Mouse (Mus musculus): ENCODE results near the gene Atxn7l1. TPM values are rescaled to one million over a fixed set of nuclear protein-coding genes. Genes with fewer than 3 reads are reported as not detected.

The Atxn7l1 gene
- polyA plus RNA-seq, 1 experiment: 23.7 TPM

DNA sequence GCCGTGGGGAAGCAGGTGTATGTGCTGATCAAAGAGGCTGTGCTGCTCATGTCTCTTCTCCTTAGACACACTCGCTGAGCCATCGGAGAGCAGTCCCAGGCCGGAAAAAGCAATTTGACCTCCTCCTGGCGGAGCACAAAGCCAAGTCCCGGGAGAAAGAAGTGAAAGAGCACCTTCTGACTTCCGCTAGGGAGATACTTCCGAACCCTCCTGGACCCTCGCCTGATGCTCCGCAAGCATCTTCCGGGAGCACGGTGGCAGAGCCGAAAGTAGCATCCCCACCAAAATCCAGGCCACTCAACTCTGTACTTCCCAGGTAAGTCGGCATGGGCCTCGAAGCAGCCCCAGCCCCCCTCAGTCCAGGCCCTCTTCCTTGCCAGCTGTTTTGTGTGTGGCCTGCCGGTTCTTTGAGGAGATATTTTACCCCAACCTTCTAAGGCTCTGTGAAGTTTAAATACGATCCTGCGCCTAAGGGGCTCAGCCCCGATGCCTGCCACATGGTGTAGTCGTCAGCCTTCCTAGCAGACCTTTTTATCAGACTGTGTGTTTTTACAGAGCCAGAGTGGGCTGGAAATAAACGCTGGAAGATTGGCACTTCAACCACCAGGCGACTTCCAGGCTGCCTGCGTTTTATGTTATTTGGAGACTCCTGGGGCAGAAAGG is 198.4 kb downstream of the Atxn7l1 start:
- Histone ChIP-seq H3K4me1 (ENCODE audit: control insufficient read depth, insufficient read depth, low read length) (no peaks in the 10 kb centered on the region; the same call in 1 of the 2 replicates), H3K4me3 (ENCODE audit: insufficient read depth, low read depth, low read length) (no peak overlapping the region), H3K27me3 (replicated peaks; ENCODE audit: control insufficient read depth, insufficient read depth, low read length) (no peaks in the 10 kb centered on the region), H3K27ac (ENCODE audit: insufficient read depth, low read depth, low read length) (no peak overlapping the region), H3K36me3 (ENCODE audit: control insufficient read depth, insufficient read depth, low read length) (peaks cover 2% of the 10 kb centered on the region; the same call in 1 of the 2 replicates)
- TF ChIP-seq POLR2A (IDR thresholded peaks at IDR 0.05; ENCODE audit: low read depth, low read length): no peak
- no peak for TF ChIP-seq CTCF (conservative IDR thresholded peaks at IDR 0.05; ENCODE audit: insufficient read depth, insufficient read length, low read depth, low read length)
- DNase-seq: no peak
- WGBS: 72% methylated on average over 23 of the region's 23 CpGs

DNA sequence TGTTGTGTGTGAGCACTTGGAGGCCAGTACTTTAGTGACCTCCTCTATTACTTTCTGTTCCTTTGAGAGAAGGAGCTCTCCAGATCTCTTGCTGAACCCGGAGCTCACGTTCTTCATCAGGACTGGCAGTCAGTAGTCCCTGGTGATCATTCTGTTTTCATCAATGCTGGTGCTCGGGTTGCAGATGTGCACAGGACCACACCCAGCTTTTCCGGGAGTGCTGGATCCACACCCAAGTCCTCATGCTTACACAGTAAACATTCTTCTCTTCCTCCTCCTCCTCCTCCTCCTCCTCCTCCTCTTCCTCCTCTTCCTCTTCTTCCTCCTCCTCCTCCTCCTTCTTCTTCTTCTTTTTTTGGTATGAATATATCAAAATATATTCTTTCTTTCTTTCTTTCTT is 205.2 kb downstream of the Atxn7l1 start:
- TF ChIP-seq CTCF (conservative IDR thresholded peaks at IDR 0.05; ENCODE audit: insufficient read depth, insufficient read length, low read depth, low read length) (no peak), POLR2A (IDR thresholded peaks at IDR 0.05; ENCODE audit: low read depth, low read length) (no peak)
- 80% methylated on average over 4 of the region's 4 CpGs for WGBS
- H3K36me3 ChIP-seq (ENCODE audit: control insufficient read depth, insufficient read depth, low read length): no peaks in the 10 kb centered on the region; the same call in 1 of the 2 replicates
- no peaks in the 10 kb centered on the region; the same call in 1 of the 2 replicates for H3K4me1 ChIP-seq (ENCODE audit: control insufficient read depth, insufficient read depth, low read length)
- no peak overlapping the region for H3K27ac ChIP-seq (ENCODE audit: insufficient read depth, low read depth, low read length)
- DNase-seq: no peak
- H3K27me3 ChIP-seq (replicated peaks; ENCODE audit: control insufficient read depth, insufficient read depth, low read length): no peaks in the 10 kb centered on the region
- no peak overlapping the region for H3K4me3 ChIP-seq (ENCODE audit: insufficient read depth, low read depth, low read length)

GRCm38 (mm10) chr12:33358345-33358744 is 210.9 kb downstream of the Atxn7l1 start:
- H3K27ac ChIP-seq (ENCODE audit: insufficient read depth, low read depth, low read length): no peak overlapping the region
- no peaks in the 10 kb centered on the region for H3K36me3 ChIP-seq (ENCODE audit: control insufficient read depth, insufficient read depth, low read length)
- TF ChIP-seq POLR2A (IDR thresholded peaks at IDR 0.05; ENCODE audit: low read depth, low read length) (no peak), CTCF (conservative IDR thresholded peaks at IDR 0.05; ENCODE audit: insufficient read depth, insufficient read length, low read depth, low read length) (no peak)
- H3K4me3 ChIP-seq (ENCODE audit: insufficient read depth, low read depth, low read length): no peak overlapping the region
- 75% methylated on average over 10 of the region's 10 CpGs for WGBS
- no peak for DNase-seq
- no peaks in the 10 kb centered on the region for H3K27me3 ChIP-seq (replicated peaks; ENCODE audit: control insufficient read depth, insufficient read depth, low read length)
- H3K4me1 ChIP-seq (ENCODE audit: control insufficient read depth, insufficient read depth, low read length): no peaks in the 10 kb centered on the region

- no peaks in the 10 kb centered on the region for H3K36me3 ChIP-seq (ENCODE audit: control insufficient read depth, insufficient read depth, low read length)
- no peak for DNase-seq
- no peaks in the 10 kb centered on the region for H3K4me1 ChIP-seq (ENCODE audit: control insufficient read depth, insufficient read depth, low read length)
- TF ChIP-seq POLR2A (IDR thresholded peaks at IDR 0.05; ENCODE audit: low read depth, low read length) (no peak), CTCF (conservative IDR thresholded peaks at IDR 0.05; ENCODE audit: insufficient read depth, insufficient read length, low read depth, low read length) (no peak)
- H3K27me3 ChIP-seq (replicated peaks; ENCODE audit: control insufficient read depth, insufficient read depth, low read length): no peaks in the 10 kb centered on the region
- WGBS: 94% methylated on average over 7 of the region's 7 CpGs
- no peak overlapping the region for H3K27ac ChIP-seq (ENCODE audit: insufficient read depth, low read depth, low read length)
- no peak overlapping the region for H3K4me3 ChIP-seq (ENCODE audit: insufficient read depth, low read depth, low read length)
Measured at GRCm38 (mm10) chr12:33359209-33359608, 211.7 kb downstream of the Atxn7l1 start.

DNA sequence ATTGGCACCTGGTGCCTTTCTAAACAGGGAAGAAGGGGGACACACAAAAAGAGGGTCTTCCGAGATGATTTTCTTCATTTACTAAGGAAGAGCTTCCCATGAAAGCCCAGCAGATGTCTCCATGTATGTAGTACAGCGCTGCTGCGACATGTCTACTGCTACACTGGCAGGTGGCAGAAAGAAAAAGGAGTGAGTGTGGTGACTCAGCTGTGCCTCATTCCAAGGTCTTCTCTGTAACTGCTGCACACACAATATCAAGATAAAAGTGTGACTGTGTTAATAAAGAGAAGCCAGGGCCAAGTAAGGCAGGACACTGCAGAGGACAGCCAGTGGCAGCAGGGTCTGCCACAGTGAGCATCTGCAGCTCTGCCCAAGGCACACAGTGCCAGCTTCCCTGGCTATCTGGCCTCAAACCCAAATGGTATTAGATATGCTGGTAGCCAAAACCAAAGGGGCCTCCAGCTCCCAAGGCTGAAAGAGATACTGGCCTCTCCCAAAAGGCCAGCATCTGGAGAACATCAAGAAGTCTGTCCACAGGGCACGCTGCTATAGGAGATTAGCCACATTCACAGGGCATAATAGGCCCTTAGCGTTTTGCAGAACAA is 212.5 kb downstream of the Atxn7l1 start:
- 92% methylated on average over 5 of the region's 5 CpGs for WGBS
- H3K4me3 ChIP-seq (ENCODE audit: insufficient read depth, low read depth, low read length): no peak overlapping the region
- TF ChIP-seq CTCF (conservative IDR thresholded peaks at IDR 0.05; ENCODE audit: insufficient read depth, insufficient read length, low read depth, low read length) (no peak), POLR2A (IDR thresholded peaks at IDR 0.05; ENCODE audit: low read depth, low read length) (no peak)
- H3K36me3 ChIP-seq (ENCODE audit: control insufficient read depth, insufficient read depth, low read length): no peaks in the 10 kb centered on the region
- no peaks in the 10 kb centered on the region for H3K27me3 ChIP-seq (replicated peaks; ENCODE audit: control insufficient read depth, insufficient read depth, low read length)
- DNase-seq: no peak
- no peaks in the 10 kb centered on the region for H3K4me1 ChIP-seq (ENCODE audit: control insufficient read depth, insufficient read depth, low read length)
- H3K27ac ChIP-seq (ENCODE audit: insufficient read depth, low read depth, low read length): no peak overlapping the region

DNA sequence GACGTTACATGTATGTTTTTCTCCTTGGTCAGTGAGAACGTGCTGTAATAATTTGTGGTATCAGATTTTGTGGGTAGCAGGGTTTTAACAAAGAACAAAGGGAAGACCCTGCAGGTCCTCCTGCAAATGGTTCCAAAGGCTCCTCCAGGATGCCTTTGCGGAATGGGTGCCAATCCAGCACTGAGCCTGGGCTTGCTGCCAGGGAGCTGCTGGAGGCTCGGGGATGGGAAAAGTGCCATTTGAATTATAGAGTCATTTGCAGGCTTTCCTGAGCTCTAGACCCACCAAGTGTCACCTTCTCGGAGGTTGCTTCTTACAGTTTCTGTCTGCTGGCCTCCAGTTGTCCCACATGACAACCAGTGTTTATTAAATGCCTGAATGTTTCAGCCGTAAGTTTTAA is 213.2 kb downstream of the Atxn7l1 start:
- WGBS: 43% methylated on average over 6 of the region's 6 CpGs
- Histone ChIP-seq H3K4me1 (ENCODE audit: control insufficient read depth, insufficient read depth, low read length) (no peaks in the 10 kb centered on the region), H3K27me3 (replicated peaks; ENCODE audit: control insufficient read depth, insufficient read depth, low read length) (no peaks in the 10 kb centered on the region), H3K4me3 (ENCODE audit: insufficient read depth, low read depth, low read length) (no peak overlapping the region), H3K36me3 (ENCODE audit: control insufficient read depth, insufficient read depth, low read length) (no peaks in the 10 kb centered on the region), H3K27ac (ENCODE audit: insufficient read depth, low read depth, low read length) (no peak overlapping the region)
- DNase-seq: peak; percentile 71
- no peak for TF ChIP-seq POLR2A (IDR thresholded peaks at IDR 0.05; ENCODE audit: low read depth, low read length)
- TF ChIP-seq CTCF (conservative IDR thresholded peaks at IDR 0.05; ENCODE audit: insufficient read depth, insufficient read length, low read depth, low read length): no peak

GRCm38 (mm10) chr12:33364511-33364910 is 217.0 kb downstream of the Atxn7l1 start:
- Histone ChIP-seq H3K27me3 (replicated peaks; ENCODE audit: control insufficient read depth, insufficient read depth, low read length) (no peaks in the 10 kb centered on the region), H3K4me1 (ENCODE audit: control insufficient read depth, insufficient read depth, low read length) (no peaks in the 10 kb centered on the region), H3K27ac (ENCODE audit: insufficient read depth, low read depth, low read length) (no peak overlapping the region), H3K36me3 (ENCODE audit: control insufficient read depth, insufficient read depth, low read length) (peaks cover 2% of the 10 kb centered on the region; the same call in 1 of the 2 replicates), H3K4me3 (ENCODE audit: insufficient read depth, low read depth, low read length) (no peak overlapping the region)
- 79% methylated on average over 8 of the region's 8 CpGs for WGBS
- no peak for DNase-seq
- TF ChIP-seq CTCF (conservative IDR thresholded peaks at IDR 0.05; ENCODE audit: insufficient read depth, insufficient read length, low read depth, low read length) (no peak), POLR2A (IDR thresholded peaks at IDR 0.05; ENCODE audit: low read depth, low read length) (no peak)

Measured in kidney, adult 2 months (tissue).